Mouse (Mus musculus): ENCODE data around the gene Hacd1.

The Hacd1 gene

GRCm38 (mm10) chr2:14055566-14056331 lies at the start of gene Hacd1:
TSS of gene Hacd1 (minus strand) at chr2:14056135.
- DNase-seq, result peak; percentile 11 to 28

DNA sequence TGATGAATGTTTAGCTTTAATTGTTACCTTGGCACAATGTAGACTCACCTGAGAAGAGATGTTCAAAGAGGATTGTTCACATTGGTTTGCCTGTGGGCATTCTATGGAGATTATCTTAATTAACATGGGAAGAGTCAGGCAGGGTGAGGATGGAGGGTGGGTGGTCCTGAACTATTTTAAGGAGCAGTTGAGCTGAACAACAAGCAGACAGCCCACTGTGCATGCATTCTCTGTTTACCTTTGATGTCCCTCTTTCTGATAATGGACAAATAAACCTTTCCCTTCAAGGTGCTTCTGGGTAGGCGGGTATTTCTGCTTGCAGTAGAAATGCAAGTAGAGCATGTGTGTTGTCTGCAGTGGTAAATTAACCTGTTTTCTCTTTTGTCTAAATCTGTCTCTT lies 48.0 kb upstream of the Hacd1 start:
- DNase-seq, result no peak

DNA sequence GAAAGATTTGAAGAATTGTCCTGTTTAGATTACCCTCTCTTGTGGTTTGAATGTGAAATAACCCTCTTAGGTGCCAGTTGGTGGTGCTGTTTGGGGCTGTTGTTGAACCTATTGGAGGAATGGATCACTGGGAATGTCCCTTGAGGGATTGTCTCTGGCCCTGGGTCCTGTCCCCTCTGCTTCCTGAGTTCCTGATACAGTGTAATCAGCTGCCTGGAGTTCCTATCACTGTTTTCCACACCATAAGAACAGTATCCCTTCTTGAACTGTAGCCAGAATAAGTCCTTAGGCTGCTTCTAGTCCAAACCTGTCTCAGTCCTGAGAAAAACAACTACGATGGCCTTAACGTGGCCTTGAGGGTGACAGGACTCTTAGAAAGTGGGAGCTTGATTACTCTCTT lies 46.7 kb upstream of the Hacd1 start:
- DNase-seq, result no peak

DNA sequence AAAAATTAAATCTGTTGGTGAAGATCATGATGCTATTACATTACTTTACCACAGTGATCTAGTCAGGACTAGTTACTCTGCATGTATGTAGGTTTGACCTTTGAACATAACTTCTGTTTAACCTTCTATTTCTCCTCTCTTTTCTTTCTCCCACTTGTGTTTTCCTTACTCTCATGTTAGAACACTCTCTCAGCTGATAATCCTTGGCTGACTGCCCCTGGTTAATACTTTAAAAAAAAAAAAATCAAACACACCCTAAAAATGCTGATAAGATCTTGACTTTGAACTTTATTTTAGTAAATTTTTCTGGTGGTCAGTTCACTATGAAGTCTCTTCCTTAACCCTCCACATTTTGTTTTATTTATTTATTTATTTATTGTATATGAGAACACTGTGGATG lies 44.6 kb upstream of the Hacd1 start:
- no peak for DNase-seq

DNA sequence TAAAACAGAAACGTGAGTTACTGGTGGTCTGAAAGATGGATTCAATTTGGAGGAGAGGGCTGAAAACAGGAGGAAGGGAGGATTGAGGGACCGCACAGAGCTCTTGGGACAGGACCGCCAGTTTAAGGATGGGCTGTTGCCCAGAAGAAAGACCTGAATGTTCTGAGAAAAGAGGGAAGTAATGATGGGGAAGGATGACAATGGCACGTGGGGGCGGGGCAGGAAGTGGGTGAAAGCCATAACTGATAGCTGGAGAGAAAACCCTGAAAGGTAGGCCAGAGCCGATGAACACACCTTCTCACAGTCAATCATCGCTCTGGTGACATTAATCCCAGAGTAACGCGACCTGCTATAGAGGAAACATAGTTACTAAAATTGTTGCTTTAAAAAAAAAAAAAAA lies 22.6 kb upstream of the Hacd1 start:
- DNase-seq, result peak; percentile 21 to 50

- no peak for DNase-seq
Observed at GRCm38 (mm10) chr2:14074221-14074901, 18.4 kb upstream of the Hacd1 start.

DNA sequence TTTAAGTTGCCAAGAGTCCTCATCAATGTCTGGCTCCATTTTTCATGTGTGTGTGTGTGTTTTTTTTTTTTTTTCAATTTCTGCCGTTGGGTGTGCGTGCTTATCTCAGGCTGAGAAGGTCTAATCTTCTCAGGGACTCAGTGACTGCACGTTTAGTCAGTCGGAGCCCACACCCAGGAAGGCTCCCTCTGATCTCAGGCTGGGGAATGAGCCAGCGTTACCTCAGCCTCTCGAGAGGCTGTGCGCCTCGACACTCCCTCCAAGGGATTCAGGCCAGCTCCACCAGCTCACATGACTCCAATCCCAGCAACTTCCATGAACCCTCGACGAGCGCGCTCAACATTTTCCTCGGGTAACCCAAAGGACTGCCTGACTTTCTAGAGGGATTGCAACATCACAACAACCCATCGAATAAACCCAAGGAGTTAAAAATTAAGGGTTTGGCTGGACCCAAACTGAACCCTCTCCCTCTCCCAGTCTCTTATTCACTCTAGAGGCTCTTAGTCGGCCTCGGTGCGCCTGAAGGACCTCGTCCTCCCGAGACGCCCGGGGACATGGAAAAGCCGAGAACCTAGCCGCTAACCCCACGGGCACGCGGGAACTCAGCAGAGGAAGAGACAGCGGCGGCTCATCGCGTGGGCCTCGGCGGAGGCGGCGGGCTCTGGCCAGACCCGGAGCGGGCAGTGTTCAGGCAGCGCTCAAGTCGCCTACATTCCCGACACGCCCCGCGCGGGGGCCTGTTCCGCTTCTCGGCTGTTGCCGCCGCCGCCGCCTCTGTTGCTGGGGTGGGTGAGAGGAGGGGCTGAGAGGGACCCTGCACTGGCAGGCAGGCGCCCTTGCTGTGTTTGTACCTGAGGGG lies 17.7 kb upstream of the Hacd1 start, which contains the start of gene Stam:
Stam (plus strand) TSS at position 737 of the 859 bp plus-strand sequence.
- peak; percentile 72 to 90 for DNase-seq

- DNase-seq, result no peak
Observed at GRCm38 (mm10) chr2:14073008-14073361, 17.1 kb upstream of the Hacd1 start.

DNA sequence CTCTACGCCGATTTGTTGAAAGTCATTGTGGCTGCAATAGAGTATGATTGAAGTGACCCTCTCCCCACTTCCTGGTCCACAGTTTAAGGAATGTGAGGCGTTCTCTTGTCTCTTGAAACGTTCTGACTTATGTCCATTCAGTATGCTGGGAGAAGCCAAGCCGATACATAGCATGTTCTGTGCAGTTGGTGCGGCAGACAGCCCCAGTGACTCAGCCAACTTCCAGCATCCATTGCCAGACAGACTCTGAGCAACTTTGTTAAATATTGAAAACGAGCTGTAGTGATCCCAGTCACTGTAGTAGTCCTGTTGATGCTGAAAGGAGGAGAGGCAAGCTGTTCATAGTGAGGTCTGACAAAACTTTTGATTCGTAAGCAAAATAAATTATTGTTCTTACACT lies 14.5 kb upstream of the Hacd1 start:
- no peak for DNase-seq

GRCm38 (mm10) chr2:14069027-14069426 lies 13.1 kb upstream of the Hacd1 start:
- DNase-seq, result no peak

- no peak for DNase-seq
Observed at GRCm38 (mm10) chr2:14065704-14066650, 10.0 kb upstream of the Hacd1 start.

DNA sequence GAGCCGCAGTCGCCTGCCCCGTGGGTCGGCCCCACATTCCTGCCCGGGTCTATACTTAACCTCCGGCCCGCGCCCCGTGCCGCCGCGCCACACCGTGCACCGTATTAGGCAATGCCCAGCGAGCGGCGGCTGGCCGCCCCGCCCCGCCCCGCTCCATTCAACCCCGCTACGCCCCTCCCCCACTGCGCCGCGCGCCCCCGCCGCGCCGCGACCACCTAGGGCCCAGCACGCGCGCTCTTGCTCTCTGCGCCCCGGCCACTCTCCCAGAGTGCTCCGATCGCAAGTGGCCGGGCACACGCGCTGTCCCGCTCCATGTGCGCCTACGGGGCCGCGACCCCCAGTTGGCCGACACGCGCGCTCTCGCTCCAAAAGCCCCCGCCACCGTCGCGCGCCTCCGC lies 768 bp downstream of the Hacd1 start:
- peak in 1 of 2 experiments; percentile 25 for DNase-seq

- no peak for DNase-seq
Observed at GRCm38 (mm10) chr2:14054716-14055115, 1.2 kb downstream of the Hacd1 start.

DNA sequence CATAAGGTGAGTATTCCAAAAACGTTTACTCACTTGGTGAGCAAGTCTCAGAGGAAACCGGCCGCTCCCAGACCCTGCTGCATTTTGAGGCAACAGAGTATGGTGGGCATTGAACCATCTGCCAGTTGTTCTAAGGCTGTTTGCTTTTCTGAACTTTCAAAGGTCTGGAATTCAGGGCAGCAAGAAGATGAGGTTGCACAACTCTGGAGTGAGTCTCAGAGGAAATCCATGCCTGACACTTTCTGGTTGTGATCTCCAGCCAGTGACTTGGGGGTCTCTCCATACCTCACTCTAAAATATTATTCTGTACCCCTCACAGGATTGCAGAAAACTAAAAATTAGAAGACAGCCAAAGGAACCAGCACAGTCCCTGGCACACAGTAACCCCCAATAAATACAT lies 1.8 kb downstream of the Hacd1 start:
- no peak for DNase-seq

- DNase-seq, result no peak
Observed at GRCm38 (mm10) chr2:14053618-14054017, 2.3 kb downstream of the Hacd1 start.

DNA sequence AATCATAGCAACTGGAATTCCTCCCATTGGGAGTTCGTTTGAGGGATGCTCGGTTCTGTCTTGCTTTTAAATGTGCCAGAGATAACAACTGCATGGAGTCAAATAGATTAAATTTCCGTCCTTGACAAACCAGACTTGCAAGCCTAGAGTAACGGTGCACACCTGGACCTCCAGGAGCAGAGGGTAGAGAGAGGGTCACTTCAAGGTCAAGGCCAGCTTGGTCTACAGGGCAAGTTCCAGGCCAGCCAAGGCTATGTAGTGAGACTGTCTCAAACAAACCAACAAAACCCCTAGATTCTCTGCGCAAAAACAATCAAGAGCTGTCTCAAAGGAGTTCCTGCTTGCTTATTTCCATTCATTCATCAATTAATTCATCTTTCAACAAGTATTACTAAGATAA lies 7.1 kb downstream of the Hacd1 start:
- no peak for DNase-seq

GRCm38 (mm10) chr2:14048381-14048780 lies 7.6 kb downstream of the Hacd1 start:
- DNase-seq, result peak in 1 of 2 experiments; percentile 66

- DNase-seq, result no peak
Observed at GRCm38 (mm10) chr2:14043577-14044170, 12.3 kb downstream of the Hacd1 start.

DNA sequence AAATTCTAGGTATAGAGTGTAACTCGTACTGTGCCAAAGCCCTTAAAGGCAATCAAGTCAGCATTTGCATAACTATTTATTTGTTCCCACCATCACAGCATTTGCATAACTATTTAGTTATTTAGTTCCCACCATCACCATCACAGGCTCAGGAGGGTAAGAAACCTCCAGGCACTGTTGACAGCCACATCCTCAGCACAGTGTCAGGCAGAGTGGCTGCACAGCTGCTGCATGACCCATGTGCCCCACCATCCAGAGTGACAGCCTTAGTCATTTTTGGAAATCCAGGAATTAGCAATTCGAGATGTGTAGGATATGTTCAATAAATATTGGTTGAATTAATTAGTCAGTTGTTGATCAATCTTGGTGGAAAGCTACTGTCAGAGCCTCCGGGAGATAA lies 12.9 kb downstream of the Hacd1 start:
- no peak for DNase-seq

- no peak for DNase-seq
Observed at GRCm38 (mm10) chr2:14041249-14041648, 14.7 kb downstream of the Hacd1 start.

DNA sequence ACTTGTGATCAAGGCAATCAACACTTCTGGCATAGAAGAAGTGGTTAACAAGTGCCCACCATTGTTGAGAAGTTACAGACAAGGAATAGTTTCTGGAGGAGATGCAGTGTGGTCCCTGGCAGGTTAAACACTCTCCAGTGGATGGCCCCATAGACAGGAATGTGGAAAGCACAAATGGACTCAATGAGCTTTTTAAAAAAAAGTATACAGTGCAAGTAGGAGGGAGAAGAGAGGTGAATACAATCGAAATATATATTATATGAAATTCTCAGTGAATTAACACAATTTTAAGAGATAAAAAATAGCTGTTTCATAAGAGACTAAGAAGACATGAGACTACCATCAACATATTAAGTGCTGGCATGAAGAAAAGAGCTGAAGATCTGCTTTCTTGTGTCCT lies 36.7 kb downstream of the Hacd1 start:
- DNase-seq, result no peak

DNA sequence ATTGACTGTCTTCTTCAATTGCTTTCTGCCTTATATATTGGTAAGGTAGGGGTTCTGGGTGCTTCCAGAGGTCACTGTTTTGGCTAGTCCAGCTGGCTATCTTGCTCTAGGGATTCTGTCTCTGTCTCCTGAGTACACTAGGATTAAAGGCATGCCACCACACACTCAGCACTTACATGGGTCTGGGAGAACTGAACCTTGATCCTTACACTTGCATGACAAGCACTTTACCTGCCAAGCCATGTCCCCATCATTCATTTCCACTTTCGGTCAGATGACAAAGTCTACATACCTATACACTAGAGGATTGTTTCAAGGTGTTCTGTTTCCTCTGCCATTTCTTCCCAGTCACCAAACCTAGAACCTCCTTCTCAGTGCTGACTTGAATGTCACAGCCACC lies 50.8 kb downstream of the Hacd1 start:
- DNase-seq, result no peak
